Mouse (Mus musculus): Measurements from ENCODE around the gene Stard13. TPM values are rescaled to one million over a fixed set of nuclear protein-coding genes. Genes with fewer than 3 reads are reported as not detected.
A peak's percentile ranks its signal among the peaks of the same experiment; 100 is the strongest.

Stard13 gene
- polyA plus RNA-seq, 1 experiment from 2014 or later, result 19.1 TPM

GRCm38 (mm10) chr5:151247115-151247875, 13.7 kb upstream of the Stard13 start:
- 18% methylated on average over 11 of the region's 11 CpGs for WGBS
- Histone ChIP-seq H3K9ac (replicated peaks; ENCODE audit: low read depth) (no peak overlapping the region), H3K4me2 (replicated peaks; ENCODE audit: low read depth, low read length) (peak overlapping the region; percentile 9; the same call in 1 of the 2 replicates), H3K4me3 (ENCODE audit: low read depth, low read length) (no peak overlapping the region), H3K27ac (ENCODE audit: low read length) (peak overlapping the region; percentile 33; the same call in 1 of the 2 replicates), H3K27me3 (replicated peaks; ENCODE audit: insufficient read depth, low read length) (no peaks in the 10 kb centered on the region), H3K36me3 (ENCODE audit: insufficient read depth, low read length) (no peaks in the 10 kb centered on the region), H3K4me1 (ENCODE audit: insufficient read depth, low read depth, low read length) (peaks cover 10% of the 10 kb centered on the region), H3K9me3 (ENCODE audit: low read length) (no peaks in the 10 kb centered on the region)
- DNase-seq (ENCODE audit: low spot score), result peak; percentile 75
- TF ChIP-seq EP300 (IDR thresholded peaks at IDR 0.05) (no peak; the same call in 1 of the 2 replicates), CTCF (IDR thresholded peaks at IDR 0.05) (no peak)
- ATAC-seq, result peak; percentile 60

DNA sequence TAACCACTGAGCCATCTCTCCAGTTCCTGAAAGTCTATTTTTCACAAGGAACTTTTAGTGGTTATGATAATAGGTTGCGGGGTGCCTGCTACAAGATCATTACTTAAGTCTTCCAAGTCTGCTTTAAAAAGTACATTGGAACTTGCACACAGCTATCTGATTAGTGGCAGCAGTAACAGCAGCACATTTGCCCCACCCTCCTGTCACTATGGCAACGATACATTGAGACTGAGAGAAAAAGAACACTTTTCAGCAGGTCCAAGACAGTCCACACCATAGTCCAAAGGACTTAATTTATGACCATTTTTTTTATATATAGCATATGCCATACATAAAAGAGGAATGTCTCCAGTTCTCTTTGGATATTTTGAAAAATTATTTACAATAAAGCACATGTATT, 12.7 kb upstream of the Stard13 start:
- H3K9me3 ChIP-seq (ENCODE audit: low read length), result no peaks in the 10 kb centered on the region
- WGBS, result 78% methylated on average over 2 of the region's 2 CpGs
- TF ChIP-seq CTCF (IDR thresholded peaks at IDR 0.05) (no peak), EP300 (IDR thresholded peaks at IDR 0.05) (no peak)
- H3K4me1 ChIP-seq (ENCODE audit: insufficient read depth, low read depth, low read length), result peaks cover 10% of the 10 kb centered on the region
- no peaks in the 10 kb centered on the region for H3K36me3 ChIP-seq (ENCODE audit: insufficient read depth, low read length)
- no peak overlapping the region for H3K4me2 ChIP-seq (replicated peaks; ENCODE audit: low read depth, low read length)
- no peak for ATAC-seq
- no peak overlapping the region for H3K27ac ChIP-seq (ENCODE audit: low read length)
- H3K4me3 ChIP-seq (ENCODE audit: low read depth, low read length), result no peak overlapping the region
- H3K27me3 ChIP-seq (replicated peaks; ENCODE audit: insufficient read depth, low read length), result no peaks in the 10 kb centered on the region
- no peak overlapping the region for H3K9ac ChIP-seq (replicated peaks; ENCODE audit: low read depth)
- no peak for DNase-seq (ENCODE audit: low spot score)

DNA sequence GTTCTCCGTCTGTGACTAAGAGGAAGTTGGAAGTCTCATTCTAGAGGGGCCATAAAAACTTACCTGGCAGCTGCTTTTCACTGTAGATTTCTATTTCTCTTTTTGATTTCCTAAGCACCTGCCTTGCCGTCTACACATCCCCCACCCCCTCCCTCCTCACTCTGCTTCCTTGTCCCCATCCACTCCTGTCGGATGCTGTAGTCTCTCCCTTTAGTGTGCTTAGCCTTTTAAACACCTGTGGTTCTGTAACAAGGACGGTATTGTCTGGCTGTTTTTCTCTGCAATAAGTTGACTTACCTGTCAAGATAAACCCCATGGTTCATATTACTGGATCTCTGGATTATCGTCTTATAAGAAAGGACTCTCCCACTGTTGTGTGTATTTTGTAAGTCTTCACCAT, 11.9 kb upstream of the Stard13 start:
- Histone ChIP-seq H3K9me3 (ENCODE audit: low read length) (no peaks in the 10 kb centered on the region), H3K9ac (replicated peaks; ENCODE audit: low read depth) (no peak overlapping the region), H3K4me3 (ENCODE audit: low read depth, low read length) (no peak overlapping the region), H3K36me3 (ENCODE audit: insufficient read depth, low read length) (no peaks in the 10 kb centered on the region), H3K4me2 (replicated peaks; ENCODE audit: low read depth, low read length) (no peak overlapping the region), H3K27ac (ENCODE audit: low read length) (no peak overlapping the region), H3K27me3 (replicated peaks; ENCODE audit: insufficient read depth, low read length) (no peaks in the 10 kb centered on the region), H3K4me1 (ENCODE audit: insufficient read depth, low read depth, low read length) (peaks cover 10% of the 10 kb centered on the region)
- 70% methylated on average over 5 of the region's 5 CpGs for WGBS
- DNase-seq (ENCODE audit: low spot score) (no peak), ATAC-seq (no peak)
- TF ChIP-seq CTCF (IDR thresholded peaks at IDR 0.05) (no peak), EP300 (IDR thresholded peaks at IDR 0.05) (no peak)

DNA sequence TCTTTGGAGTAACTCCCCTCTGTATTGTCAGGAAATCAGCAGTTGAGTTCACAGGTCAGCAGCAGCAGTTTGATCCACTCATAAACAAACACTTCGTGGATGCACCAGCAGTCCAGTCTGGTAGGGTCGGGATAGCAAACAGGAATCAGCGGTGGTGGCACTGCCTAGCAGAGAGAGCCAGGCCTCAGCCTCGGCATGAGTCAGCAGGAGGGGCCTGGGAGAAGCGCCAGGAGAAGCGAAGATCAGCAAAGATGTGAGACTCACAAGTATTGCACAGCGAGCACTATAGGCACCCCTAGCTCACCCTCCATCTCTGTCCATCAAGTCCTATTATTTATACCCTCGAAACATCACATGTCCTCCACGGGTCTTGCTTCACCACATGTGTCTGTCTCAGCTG, 5.1 kb upstream of the Stard13 start:
- Histone ChIP-seq H3K9ac (replicated peaks; ENCODE audit: low read depth) (no peak overlapping the region), H3K4me2 (replicated peaks; ENCODE audit: low read depth, low read length) (no peak overlapping the region), H3K9me3 (ENCODE audit: low read length) (no peaks in the 10 kb centered on the region), H3K4me3 (ENCODE audit: low read depth, low read length) (no peak overlapping the region), H3K4me1 (ENCODE audit: insufficient read depth, low read depth, low read length) (no peaks in the 10 kb centered on the region), H3K36me3 (ENCODE audit: insufficient read depth, low read length) (no peaks in the 10 kb centered on the region), H3K27me3 (replicated peaks; ENCODE audit: insufficient read depth, low read length) (no peaks in the 10 kb centered on the region), H3K27ac (ENCODE audit: low read length) (no peak overlapping the region)
- no peak for DNase-seq (ENCODE audit: low spot score)
- ATAC-seq, result no peak
- TF ChIP-seq CTCF (IDR thresholded peaks at IDR 0.05) (no peak), EP300 (IDR thresholded peaks at IDR 0.05) (no peak)
- 57% methylated on average over 9 of the region's 9 CpGs for WGBS

GRCm38 (mm10) chr5:151236411-151236810, 2.8 kb upstream of the Stard13 start:
- Histone ChIP-seq H3K9me3 (ENCODE audit: low read length) (no peaks in the 10 kb centered on the region), H3K9ac (replicated peaks; ENCODE audit: low read depth) (no peak overlapping the region), H3K27me3 (replicated peaks; ENCODE audit: insufficient read depth, low read length) (no peaks in the 10 kb centered on the region), H3K4me1 (ENCODE audit: insufficient read depth, low read depth, low read length) (peaks cover 8% of the 10 kb centered on the region), H3K4me2 (replicated peaks; ENCODE audit: low read depth, low read length) (no peak overlapping the region), H3K36me3 (ENCODE audit: insufficient read depth, low read length) (no peaks in the 10 kb centered on the region), H3K27ac (ENCODE audit: low read length) (no peak overlapping the region), H3K4me3 (ENCODE audit: low read depth, low read length) (no peak overlapping the region)
- 82% methylated on average over 5 of the region's 5 CpGs for WGBS
- TF ChIP-seq CTCF (IDR thresholded peaks at IDR 0.05) (no peak), EP300 (IDR thresholded peaks at IDR 0.05) (no peak)
- DNase-seq (ENCODE audit: low spot score) (no peak), ATAC-seq (no peak)

DNA sequence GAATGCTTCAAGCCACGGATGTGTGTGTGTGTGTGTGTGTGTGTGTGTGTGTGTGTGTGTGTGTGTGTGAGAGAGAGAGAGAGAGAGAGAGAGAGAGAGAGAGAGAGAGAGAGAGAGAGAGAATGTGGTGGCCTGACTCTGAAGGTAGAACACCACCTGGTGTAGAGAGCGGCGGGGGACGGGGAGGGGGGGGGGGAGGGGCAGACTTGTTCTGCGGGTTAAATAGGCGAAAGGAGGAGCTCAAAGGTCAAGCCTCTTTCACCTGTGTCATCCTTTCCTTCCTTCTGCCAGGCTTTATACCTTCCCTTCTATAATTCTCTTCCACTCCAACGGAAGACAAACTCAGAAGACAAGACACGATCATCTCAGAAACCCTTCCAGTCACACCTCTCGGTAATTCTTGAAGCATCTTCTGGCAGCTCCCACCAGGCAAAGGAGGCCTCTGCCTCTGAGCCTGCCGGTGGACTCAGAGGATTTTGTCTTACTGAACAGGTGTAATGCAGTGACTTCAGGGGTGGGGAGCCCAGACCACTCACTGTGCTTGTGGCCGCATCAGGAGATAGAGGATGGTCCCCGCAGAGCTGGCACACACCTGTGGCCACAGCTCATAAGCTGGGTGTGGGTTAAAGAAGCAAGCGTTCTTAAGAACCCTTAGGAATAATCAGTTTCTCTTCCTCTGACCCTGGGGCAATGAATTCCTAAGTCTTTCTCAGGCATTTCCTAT, 898 bp downstream of the Stard13 start:
- Histone ChIP-seq H3K36me3 (ENCODE audit: insufficient read depth, low read length) (no peaks in the 10 kb centered on the region), H3K9me3 (ENCODE audit: low read length) (no peaks in the 10 kb centered on the region), H3K27me3 (replicated peaks; ENCODE audit: insufficient read depth, low read length) (no peaks in the 10 kb centered on the region), H3K9ac (replicated peaks; ENCODE audit: low read depth) (peak overlapping the region; percentile 54), H3K4me3 (ENCODE audit: low read depth, low read length) (peak overlapping the region; percentile 56), H3K27ac (ENCODE audit: low read length) (no peak overlapping the region), H3K4me2 (replicated peaks; ENCODE audit: low read depth, low read length) (peak overlapping the region; percentile 96), H3K4me1 (ENCODE audit: insufficient read depth, low read depth, low read length) (peaks cover 8% of the 10 kb centered on the region)
- TF ChIP-seq EP300 (IDR thresholded peaks at IDR 0.05) (no peak), CTCF (IDR thresholded peaks at IDR 0.05) (no peak)
- ATAC-seq (no peak; the same call in 1 of the 2 replicates), DNase-seq (ENCODE audit: low spot score) (no peak)
- 19% methylated on average over 13 of the region's 13 CpGs for WGBS
